Mouse (Mus musculus): ENCODE measurements around the gene Nqo2. TPM values are rescaled to one million over a fixed set of nuclear protein-coding genes. Genes with fewer than 3 reads are reported as not detected.
"Not testable (repeated sequence)": the region's sequence is repeated elsewhere in the genome, so short reads cannot be mapped to it uniquely, and the experiment has no call there.

The Nqo2 gene
- 30.3 and 31.4 TPM in 2 replicates for polyA plus RNA-seq (2016; fragmentation: Nextera tagmentation; extraction: Ambion mirVana)

DNA sequence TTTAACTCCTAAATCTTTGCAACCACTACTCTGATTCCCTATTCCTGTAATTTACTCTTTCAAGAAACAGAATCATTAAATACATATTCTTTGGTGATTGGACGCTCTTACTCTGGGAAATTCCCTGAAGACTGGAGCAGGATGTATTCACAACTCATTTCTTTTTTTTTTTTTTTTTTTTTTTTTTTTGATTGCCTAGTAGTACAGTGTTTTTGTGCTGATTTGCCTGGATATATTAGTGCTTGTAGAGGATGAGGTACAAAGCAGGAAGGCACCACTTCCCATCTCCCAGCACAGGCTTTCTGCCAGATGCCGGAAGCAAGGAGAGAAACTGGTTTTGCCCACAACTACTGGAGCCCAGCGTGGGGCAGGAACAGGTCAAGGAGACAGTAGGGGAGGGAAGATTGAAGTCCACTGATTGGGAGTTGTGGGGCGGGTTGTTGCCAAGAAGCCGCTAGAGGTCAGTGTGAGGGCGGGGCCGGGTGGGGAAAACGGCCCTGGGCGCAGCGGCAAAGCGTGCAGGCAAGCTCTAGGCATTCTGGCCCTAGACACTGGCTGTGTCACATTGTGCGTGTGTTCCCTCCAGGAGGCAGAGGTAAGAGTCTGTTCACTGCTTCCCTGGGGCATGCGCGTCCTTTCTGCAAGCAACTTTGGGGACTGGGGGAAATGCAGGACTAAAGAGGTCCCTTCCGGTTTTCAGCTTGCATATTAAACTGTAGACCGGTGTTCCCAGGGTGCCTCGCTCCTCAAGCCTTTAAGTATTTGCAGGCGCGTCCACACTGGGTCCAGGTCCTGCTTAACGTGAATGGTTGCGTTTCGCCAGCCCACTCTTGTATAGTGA, at the start of gene Nqo2:
Gene Nqo2, plus strand, starts transcription at position 482 of the 841 bp plus-strand sequence.
- Histone ChIP-seq H3K4me3 (peak within 1 kb of the TSS; percentile 67), H3K36me3 (no peaks in the 10 kb centered on the region), H3K27me3 (ENCODE audit: insufficient read depth, poor library complexity, severe bottlenecking) (no peaks in the 10 kb centered on the region), H3K4me1 (peaks cover 16% of the 10 kb centered on the region), H3K9me3 (no peaks in the 10 kb centered on the region), H3K27ac (peak within 1 kb of the TSS; percentile 91)
- WGBS, result 2% methylated on average over 22 of the region's 22 CpGs
- peak; percentile 92 for DNase-seq (ENCODE audit: low spot score)

DNA sequence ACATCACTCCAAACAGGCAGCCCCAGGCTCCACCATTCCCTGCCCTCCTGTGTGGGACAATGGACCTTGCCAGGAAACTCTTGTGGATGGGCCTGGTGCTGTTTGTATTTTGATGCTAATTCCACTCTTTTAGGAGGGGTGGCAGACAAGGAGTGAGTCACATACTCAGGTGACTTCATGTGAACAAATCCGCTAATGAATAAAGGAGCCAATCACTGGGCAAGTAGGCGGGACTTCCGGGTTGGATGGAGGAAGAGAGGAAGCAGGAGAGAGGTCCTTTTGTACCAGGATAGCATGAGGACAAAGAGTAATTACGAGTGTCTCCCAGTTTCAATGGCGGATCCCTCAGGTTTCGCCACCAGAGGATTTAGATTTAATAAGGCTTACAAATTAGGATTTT, 43.4 kb upstream of the Nqo2 start:
- no peak for DNase-seq (ENCODE audit: low spot score)
- Histone ChIP-seq H3K9me3 (no peaks in the 10 kb centered on the region), H3K27ac (no peak overlapping the region), H3K4me3 (no peak overlapping the region), H3K36me3 (peaks cover 42% of the 10 kb centered on the region), H3K4me1 (no peaks in the 10 kb centered on the region), H3K27me3 (ENCODE audit: insufficient read depth, poor library complexity, severe bottlenecking) (no peaks in the 10 kb centered on the region)
- WGBS, result 86% methylated on average over 6 of the region's 6 CpGs

DNA sequence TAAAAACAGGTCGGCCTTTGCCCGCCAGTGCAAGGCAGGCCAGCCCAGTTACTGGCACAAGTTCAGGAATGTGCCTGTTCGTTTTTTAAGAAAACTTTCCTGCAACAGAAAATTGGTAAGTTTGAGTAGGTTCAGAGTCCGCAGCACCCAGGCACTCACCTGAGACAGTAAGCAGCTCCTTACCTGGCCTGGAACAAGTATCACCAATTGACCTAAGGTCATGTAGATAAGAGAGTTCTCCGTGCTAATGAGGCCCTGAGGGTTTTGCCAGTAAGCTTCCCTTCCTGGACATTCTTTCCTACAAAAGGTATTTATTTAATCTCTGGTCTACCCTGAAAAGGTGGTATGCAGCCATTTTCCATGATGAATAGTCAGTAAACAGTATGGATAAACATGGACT, 42.8 kb upstream of the Nqo2 start:
- WGBS, result 74% methylated on average over 5 of the region's 5 CpGs
- H3K36me3 ChIP-seq, result peaks cover 42% of the 10 kb centered on the region
- no peaks in the 10 kb centered on the region for H3K27me3 ChIP-seq (ENCODE audit: insufficient read depth, poor library complexity, severe bottlenecking)
- H3K27ac ChIP-seq, result no peak overlapping the region
- H3K4me1 ChIP-seq, result no peaks in the 10 kb centered on the region
- H3K4me3 ChIP-seq, result no peak overlapping the region
- DNase-seq (ENCODE audit: low spot score), result no peak
- no peaks in the 10 kb centered on the region for H3K9me3 ChIP-seq

DNA sequence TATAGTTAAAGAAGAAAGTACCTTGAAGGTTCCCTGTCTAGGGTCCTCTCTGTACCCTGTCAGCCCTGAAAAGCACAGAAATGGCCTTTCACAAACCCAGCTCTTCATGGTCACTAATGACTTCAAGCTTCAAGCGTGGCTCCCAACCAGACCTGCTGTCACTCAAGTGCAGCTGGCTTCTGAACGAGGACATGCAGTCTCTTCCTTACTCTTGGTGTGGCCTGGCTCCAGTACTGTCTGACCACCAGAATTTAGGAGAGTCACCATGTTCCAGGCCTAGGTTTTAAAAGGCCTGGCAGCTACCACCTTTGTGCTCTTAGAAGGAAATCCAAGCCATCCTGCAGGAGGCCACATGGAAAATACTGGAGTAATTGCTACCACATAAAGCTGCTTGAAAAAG, 34.2 kb upstream of the Nqo2 start:
- Histone ChIP-seq H3K9me3 (no peaks in the 10 kb centered on the region), H3K27me3 (ENCODE audit: insufficient read depth, poor library complexity, severe bottlenecking) (no peaks in the 10 kb centered on the region), H3K4me1 (0 out of 2 replicates have a peak, but pooled peaks cover 3% of the 10 kb centered on the region), H3K4me3 (no peak overlapping the region), H3K27ac (no peak overlapping the region), H3K36me3 (no peaks in the 10 kb centered on the region; the same call in 1 of the 2 replicates)
- DNase-seq (ENCODE audit: low spot score), result no peak
- WGBS, result 74% methylated on average over 2 of the region's 2 CpGs

DNA sequence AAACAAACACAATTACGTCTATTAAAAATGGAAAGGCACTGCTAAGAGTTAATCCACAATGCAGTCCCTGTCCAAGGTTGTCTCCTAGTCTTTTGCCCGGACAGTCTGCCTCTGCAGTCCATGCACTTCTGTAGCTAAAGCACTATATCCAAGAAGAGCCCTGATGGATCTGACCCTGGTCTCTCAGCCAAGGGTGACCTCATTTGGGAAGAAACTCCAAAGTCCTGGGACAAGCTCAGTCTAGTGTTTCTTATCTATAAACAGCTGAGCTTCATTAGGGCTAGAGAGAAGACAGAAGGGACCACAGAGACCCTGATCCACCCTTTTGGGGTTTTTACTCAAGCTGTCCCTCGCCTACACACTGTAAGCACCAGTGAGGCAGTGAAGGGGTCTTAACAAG, 33.6 kb upstream of the Nqo2 start:
- Histone ChIP-seq H3K27ac (no peak overlapping the region), H3K4me3 (no peak overlapping the region), H3K27me3 (ENCODE audit: insufficient read depth, poor library complexity, severe bottlenecking) (no peaks in the 10 kb centered on the region), H3K4me1 (0 out of 2 replicates have a peak, but pooled peaks cover 3% of the 10 kb centered on the region), H3K36me3 (no peaks in the 10 kb centered on the region; the same call in 1 of the 2 replicates), H3K9me3 (no peaks in the 10 kb centered on the region)
- DNase-seq (ENCODE audit: low spot score), result no peak
- WGBS, result 82% methylated on average over 3 of the region's 3 CpGs

DNA sequence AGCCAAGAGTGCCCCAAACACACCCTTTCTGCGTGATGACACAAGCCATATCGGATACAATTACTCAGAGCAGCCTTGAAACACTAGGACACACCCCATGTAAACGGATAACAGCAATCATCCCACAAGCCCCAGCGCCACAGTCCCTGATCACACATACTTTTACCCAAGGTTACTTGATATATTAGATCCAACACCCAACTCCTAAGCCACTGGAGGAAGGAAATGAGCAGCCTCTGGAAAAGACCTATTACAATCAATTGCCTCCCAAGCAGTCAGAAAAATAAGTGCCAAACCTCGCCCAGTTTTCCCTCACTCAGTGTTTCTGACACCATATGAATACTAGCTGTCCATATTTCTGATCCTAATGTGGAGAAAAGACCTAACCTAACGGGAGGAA, 29.7 kb upstream of the Nqo2 start:
- Histone ChIP-seq H3K27ac (no peak overlapping the region), H3K4me3 (peak overlapping the region; percentile 82), H3K36me3 (no peaks in the 10 kb centered on the region; the same call in 1 of the 2 replicates), H3K27me3 (ENCODE audit: insufficient read depth, poor library complexity, severe bottlenecking) (no peaks in the 10 kb centered on the region), H3K9me3 (no peaks in the 10 kb centered on the region), H3K4me1 (0 out of 2 replicates have a peak, but pooled peaks cover 3% of the 10 kb centered on the region)
- DNase-seq (ENCODE audit: low spot score), result no peak
- 68% methylated on average over 6 of the region's 6 CpGs for WGBS

DNA sequence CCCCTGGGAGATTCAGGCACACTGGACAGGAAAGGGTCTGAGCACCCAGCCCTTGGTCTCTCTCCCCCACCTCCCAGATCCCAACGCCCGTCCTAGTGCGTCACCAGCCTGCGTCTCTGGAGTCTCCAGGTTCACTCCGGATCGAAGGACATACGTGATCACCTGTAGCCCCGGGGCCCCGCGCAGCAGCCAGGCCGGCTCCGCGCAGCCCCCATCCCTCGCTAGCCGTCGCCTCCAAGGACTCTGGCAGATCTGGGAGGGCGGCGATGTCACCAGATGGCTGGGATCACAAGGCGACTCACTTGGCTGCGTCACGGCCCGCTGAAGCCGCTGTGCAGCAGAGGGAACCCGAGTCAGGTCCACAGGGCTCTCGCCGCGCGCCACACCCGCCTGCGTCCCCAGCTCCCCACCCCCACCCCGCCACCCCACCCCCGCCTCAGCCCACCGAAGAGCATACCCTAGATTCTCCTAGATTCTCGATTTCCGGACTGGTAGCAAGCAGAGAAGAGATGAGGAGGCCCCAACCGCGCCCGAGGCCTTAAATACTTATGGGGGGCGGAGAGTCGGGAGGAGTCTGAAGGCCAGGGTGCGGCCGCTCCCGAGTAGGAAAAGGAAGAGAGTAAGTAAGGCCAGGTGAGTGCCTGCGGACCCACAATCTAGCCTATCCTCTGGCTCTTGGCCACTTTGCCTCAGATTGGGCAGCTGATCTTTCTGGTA, 28.9 kb upstream of the Nqo2 start:
- Histone ChIP-seq H3K36me3 (no peaks in the 10 kb centered on the region), H3K9me3 (no peaks in the 10 kb centered on the region), H3K4me1 (0 out of 2 replicates have a peak, but pooled peaks cover 3% of the 10 kb centered on the region), H3K27me3 (ENCODE audit: insufficient read depth, poor library complexity, severe bottlenecking) (no peaks in the 10 kb centered on the region), H3K27ac (peak overlapping the region; percentile 93), H3K4me3 (peak overlapping the region; percentile 82)
- under 1% methylated on average over 44 of the region's 44 CpGs for WGBS
- DNase-seq (ENCODE audit: low spot score), result peak; percentile 88

DNA sequence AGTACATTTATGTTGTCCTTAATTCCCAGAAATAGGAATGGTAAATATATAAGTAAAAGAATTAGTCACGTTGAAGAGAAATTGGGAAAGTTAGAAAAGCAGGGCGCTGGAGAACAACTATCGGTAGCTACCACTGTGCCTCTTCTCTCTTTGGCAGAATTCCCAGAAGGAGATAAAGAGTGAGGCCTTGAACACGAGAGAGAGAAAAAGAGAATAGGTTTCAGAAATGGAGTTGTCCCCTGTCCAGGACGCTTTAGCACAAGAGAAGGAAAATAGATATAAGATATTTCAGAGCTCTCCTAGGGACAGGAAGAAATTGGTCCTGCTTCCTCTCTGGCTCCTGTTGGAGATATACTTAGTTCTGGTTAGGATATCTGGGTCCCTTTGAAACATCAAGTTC, 27.3 kb upstream of the Nqo2 start:
- H3K36me3 ChIP-seq, result no peaks in the 10 kb centered on the region
- no peaks in the 10 kb centered on the region for H3K9me3 ChIP-seq
- H3K4me1 ChIP-seq, result 0 out of 2 replicates have a peak, but pooled peaks cover 3% of the 10 kb centered on the region
- no peak overlapping the region for H3K4me3 ChIP-seq
- no peak overlapping the region for H3K27ac ChIP-seq
- no peaks in the 10 kb centered on the region for H3K27me3 ChIP-seq (ENCODE audit: insufficient read depth, poor library complexity, severe bottlenecking)
- WGBS, result 65% methylated on average over 5 of the region's 5 CpGs
- DNase-seq (ENCODE audit: low spot score), result no peak

DNA sequence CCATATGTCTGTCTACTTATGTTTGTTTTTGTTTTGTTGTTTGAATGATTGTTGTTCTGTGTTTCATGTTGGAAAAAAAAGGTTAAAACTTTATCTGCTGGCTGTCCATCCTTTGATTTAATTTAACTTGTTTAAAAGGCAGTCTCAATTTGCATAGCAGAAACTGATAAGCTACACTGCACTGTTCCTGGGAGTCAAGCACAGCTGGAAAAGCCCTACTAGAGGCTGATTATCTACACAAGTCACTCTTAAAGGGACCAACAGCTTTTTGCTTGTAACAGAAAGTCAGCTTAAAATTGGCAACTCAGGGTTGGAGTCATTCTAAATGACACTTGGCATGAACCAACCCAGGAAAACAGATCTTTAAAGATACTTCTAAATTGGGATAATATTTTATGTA, 26.9 kb upstream of the Nqo2 start:
- H3K4me3 ChIP-seq; DNase-seq (ENCODE audit: low spot score); H3K27me3 ChIP-seq (ENCODE audit: insufficient read depth, poor library complexity, severe bottlenecking); H3K4me1 ChIP-seq; H3K27ac ChIP-seq; H3K36me3 ChIP-seq; H3K9me3 ChIP-seq: not testable (repeated sequence)

DNA sequence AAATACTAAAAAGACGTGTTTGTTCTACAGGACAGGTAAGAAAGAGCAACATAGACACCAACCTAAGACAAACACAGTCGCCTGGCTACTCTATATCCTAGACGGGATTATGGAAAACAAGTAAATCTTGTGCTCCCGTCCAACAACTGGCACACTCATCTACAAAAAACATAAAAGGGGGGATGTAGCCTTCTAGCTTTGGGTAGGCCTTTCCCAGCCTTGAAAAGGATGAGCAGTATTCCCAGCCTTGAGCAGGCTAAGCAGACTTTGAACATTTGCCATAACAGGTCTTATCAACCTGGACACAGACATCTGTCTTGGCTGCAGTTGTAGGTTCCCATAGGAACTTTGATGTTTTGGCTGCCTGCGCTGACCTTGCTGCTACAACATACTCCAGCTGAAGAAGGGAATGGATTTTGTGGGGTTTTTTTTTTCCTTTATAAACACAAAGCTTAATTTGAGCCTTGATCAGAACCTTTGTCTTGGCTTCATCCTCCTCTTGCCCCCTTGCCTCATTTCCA, 23.1 kb upstream of the Nqo2 start:
- no peak for DNase-seq (ENCODE audit: low spot score)
- WGBS, result 83% methylated on average over 5 of the region's 5 CpGs
- no peak overlapping the region for H3K4me3 ChIP-seq
- no peak overlapping the region for H3K27ac ChIP-seq
- H3K36me3 ChIP-seq, result no peaks in the 10 kb centered on the region
- no peaks in the 10 kb centered on the region for H3K4me1 ChIP-seq
- H3K9me3 ChIP-seq, result no peaks in the 10 kb centered on the region
- H3K27me3 ChIP-seq (ENCODE audit: insufficient read depth, poor library complexity, severe bottlenecking), result no peaks in the 10 kb centered on the region

DNA sequence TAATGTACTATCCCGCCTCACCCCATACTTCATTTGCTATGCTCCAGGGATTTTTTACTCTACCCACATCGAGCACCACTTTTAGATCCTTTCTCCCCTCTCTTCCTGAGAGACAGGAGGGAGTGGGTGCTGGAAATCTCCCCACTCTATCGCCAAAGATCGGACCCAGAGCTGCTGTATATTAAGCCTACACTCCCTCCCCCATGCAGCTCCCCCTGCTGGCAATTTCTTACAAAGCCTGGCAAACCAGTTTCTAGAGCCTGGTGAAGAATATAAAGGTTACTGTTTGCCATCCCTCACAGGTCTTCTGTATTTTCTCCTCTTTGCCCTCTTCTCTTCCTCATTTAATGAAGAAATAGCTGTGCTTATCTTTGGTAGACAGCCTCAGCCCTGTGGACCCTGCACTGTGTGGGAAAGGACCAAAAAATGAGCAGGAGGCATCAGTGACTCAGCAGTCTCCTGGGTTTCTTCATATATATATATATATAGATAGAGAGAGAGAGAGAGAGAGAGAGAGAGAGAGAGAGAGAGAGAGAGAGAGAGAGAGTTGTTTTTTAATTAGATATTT, 22.2 kb upstream of the Nqo2 start:
- 43% methylated on average over 4 of the region's 4 CpGs for whole genome bisulfite sequencing
- DNase-seq (ENCODE audit: low spot score), result no peak
- H3K4me1 ChIP-seq, result no peaks in the 10 kb centered on the region
- H3K9me3 ChIP-seq, result no peaks in the 10 kb centered on the region
- no peaks in the 10 kb centered on the region for H3K36me3 ChIP-seq
- H3K4me3 ChIP-seq, result no peak overlapping the region
- H3K27ac ChIP-seq, result no peak overlapping the region
- no peaks in the 10 kb centered on the region for H3K27me3 ChIP-seq (ENCODE audit: insufficient read depth, poor library complexity, severe bottlenecking)

DNA sequence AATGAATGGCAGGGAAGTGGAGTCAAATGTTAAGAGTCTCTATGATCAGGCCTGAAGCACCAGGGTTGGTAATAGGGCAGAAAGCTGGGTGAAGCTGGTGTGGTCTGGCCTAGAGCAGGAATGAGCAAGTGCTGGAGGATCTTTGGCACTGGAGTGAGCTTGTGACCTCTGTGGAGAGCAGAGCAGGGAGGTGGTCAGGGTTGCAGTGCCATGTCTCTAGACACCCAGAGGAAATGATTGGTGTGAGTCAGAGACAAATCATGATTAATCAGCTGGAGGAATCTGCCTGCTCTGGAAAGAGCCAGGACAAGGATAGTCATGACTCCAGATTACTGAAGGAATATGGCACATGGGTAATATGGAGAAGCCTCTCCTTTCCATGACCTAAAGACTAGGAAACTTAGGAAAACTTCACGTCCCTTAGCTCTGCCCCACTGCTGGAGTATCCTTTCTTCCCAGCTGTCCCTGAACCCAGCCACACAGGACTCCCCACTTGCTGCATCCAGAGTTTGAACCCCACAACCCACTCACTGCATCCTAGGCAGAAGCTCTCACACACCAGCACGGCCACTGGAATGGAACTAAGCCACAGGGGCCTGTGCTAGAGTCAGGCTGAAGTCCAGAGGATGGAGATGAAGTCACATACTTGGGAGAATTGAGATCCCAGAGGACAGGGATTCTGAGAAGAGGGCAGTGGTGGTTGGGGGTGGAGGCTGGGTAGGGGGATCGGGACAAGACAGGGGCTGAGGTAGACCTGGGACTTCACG, 13.0 kb upstream of the Nqo2 start:
- H3K4me3 ChIP-seq, result no peak overlapping the region
- no peaks in the 10 kb centered on the region for H3K4me1 ChIP-seq
- no peaks in the 10 kb centered on the region for H3K9me3 ChIP-seq
- H3K27me3 ChIP-seq (ENCODE audit: insufficient read depth, poor library complexity, severe bottlenecking), result no peaks in the 10 kb centered on the region
- no peak overlapping the region for H3K27ac ChIP-seq
- WGBS, result 67% methylated on average over 4 of the region's 4 CpGs
- H3K36me3 ChIP-seq, result no peaks in the 10 kb centered on the region
- no peak for DNase-seq (ENCODE audit: low spot score)
